Mouse (Mus musculus): ENCODE measurements around the gene Psmd13. TPM values are rescaled to one million over a fixed set of nuclear protein-coding genes. Genes with fewer than 3 reads are reported as not detected.

Psmd13 gene
- polyA plus RNA-seq, 1 experiment from 2014 or later: 136 TPM

DNA sequence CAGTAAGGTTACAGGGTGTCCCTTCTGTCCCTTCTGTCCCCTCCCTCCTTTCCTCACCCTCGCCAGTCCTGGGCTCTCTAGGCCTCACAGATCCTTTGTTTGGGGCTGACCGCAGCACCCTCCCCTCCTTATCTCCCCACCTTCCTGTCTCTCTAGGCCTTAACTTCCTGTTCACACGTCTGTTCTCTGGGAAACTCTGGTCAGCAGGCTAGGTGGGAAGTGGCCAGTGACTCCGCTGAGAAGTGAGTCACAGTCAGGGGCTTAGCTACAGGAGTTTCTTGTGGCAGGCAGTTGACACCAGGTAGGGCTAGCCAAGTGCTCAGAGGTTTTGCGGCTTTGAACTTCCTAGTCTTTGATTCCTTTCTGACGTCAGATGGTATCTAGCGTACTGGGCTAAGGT lies 65.2 kb downstream of the Psmd13 start:
- Histone ChIP-seq H3K36me3 (ENCODE audit: control insufficient read depth, insufficient read depth, low read length) (peaks cover 38% of the 10 kb centered on the region), H3K4me2 (replicated peaks; ENCODE audit: low read depth, low read length) (no peak overlapping the region), H3K27me3 (ENCODE audit: control insufficient read depth, insufficient read depth, low read length) (no peaks in the 10 kb centered on the region), H3K27ac (ENCODE audit: low read length) (no peak overlapping the region), H3K4me3 (ENCODE audit: low read depth, low read length) (no peak overlapping the region), H3K4me1 (ENCODE audit: control insufficient read depth, insufficient read depth, low read length) (peaks cover 26% of the 10 kb centered on the region; the same call in 1 of the 2 replicates), H3K9ac (replicated peaks; ENCODE audit: low read depth, low read length) (no peak overlapping the region), H3K9me3 (ENCODE audit: control insufficient read depth, low read depth, low read length) (no peaks in the 10 kb centered on the region)
- no peak for ATAC-seq (ENCODE audit: insufficient number of reproducible peaks, insufficient read depth, low FRiP score, low read depth)
- WGBS: 52% methylated on average over 7 of the region's 7 CpGs

DNA sequence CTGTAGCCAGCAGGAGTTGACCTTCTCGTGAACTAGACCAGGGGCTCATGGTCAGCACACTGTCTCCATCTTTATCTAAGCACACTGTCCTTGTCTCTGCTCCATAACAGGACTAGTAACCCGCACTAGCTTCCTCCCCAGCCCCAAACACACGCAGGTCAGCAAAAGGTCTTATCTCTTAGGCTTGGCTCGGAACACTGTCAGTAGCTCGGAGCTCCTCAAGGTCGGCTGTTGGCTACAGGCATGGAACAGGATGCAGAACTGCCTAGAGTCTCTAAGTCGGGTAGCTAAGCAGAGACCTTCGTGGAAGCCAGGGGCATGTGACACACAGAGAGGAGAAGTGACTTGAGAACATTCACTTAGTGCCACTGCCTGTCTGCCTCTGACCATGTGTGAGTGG lies 66.4 kb downstream of the Psmd13 start:
- Histone ChIP-seq H3K4me3 (ENCODE audit: low read depth, low read length) (no peak overlapping the region), H3K36me3 (ENCODE audit: control insufficient read depth, insufficient read depth, low read length) (peaks cover 38% of the 10 kb centered on the region), H3K4me1 (ENCODE audit: control insufficient read depth, insufficient read depth, low read length) (peaks cover 27% of the 10 kb centered on the region), H3K4me2 (replicated peaks; ENCODE audit: low read depth, low read length) (no peak overlapping the region), H3K9me3 (ENCODE audit: control insufficient read depth, low read depth, low read length) (no peaks in the 10 kb centered on the region), H3K9ac (replicated peaks; ENCODE audit: low read depth, low read length) (no peak overlapping the region), H3K27me3 (ENCODE audit: control insufficient read depth, insufficient read depth, low read length) (no peaks in the 10 kb centered on the region), H3K27ac (ENCODE audit: low read length) (no peak overlapping the region)
- 82% methylated on average over 8 of the region's 8 CpGs for WGBS
- ATAC-seq (ENCODE audit: insufficient number of reproducible peaks, insufficient read depth, low FRiP score, low read depth): no peak

Other genes starting within 250 kb of the Psmd13 start
- gene Olfr53, start 235.5 kb upstream of the Psmd13 start, polyA plus RNA-seq (2014; fragmentation: Nextera tagmentation; extraction: Ambion mirVana): not detected in 2 replicates
- not detected in 2 replicates for gene Olfr539, start 222.0 kb upstream of the Psmd13 start, polyA plus RNA-seq (2014; fragmentation: Nextera tagmentation; extraction: Ambion mirVana)
- not detected in 2 replicates for gene Olfr45, start 200.0 kb upstream of the Psmd13 start, polyA plus RNA-seq (2014; fragmentation: Nextera tagmentation; extraction: Ambion mirVana)
- gene Olfr541, start 184.7 kb upstream of the Psmd13 start, polyA plus RNA-seq (2014; fragmentation: Nextera tagmentation; extraction: Ambion mirVana): not detected in 2 replicates
- gene Cyp2e1, start 118.2 kb upstream of the Psmd13 start, polyA plus RNA-seq (2014; fragmentation: Nextera tagmentation; extraction: Ambion mirVana): not detected in 2 replicates
- 0.27 and 0.74 TPM in 2 replicates for gene Syce1, start 94.1 kb upstream of the Psmd13 start, polyA plus RNA-seq (2014; fragmentation: Nextera tagmentation; extraction: Ambion mirVana)
- gene Zfp941, start 59.8 kb upstream of the Psmd13 start, polyA plus RNA-seq (2014; fragmentation: Nextera tagmentation; extraction: Ambion mirVana): 2.7 and 3.0 TPM in 2 replicates
- 14.2 and 18.7 TPM in 2 replicates for gene Urah, start 47.0 kb upstream of the Psmd13 start, polyA plus RNA-seq (2014; fragmentation: Nextera tagmentation; extraction: Ambion mirVana)
- not detected in 2 replicates for gene Scgb1c1, start 36.4 kb upstream of the Psmd13 start, polyA plus RNA-seq (2014; fragmentation: Nextera tagmentation; extraction: Ambion mirVana)
- not detected in 2 replicates for gene Odf3, start 34.2 kb upstream of the Psmd13 start, polyA plus RNA-seq (2014; fragmentation: Nextera tagmentation; extraction: Ambion mirVana)
- gene Gm45785, start 25.6 kb upstream of the Psmd13 start, polyA plus RNA-seq (2014; fragmentation: Nextera tagmentation; extraction: Ambion mirVana): not detected in 2 replicates
- gene Ric8a, start 25.0 kb upstream of the Psmd13 start, polyA plus RNA-seq (2014; fragmentation: Nextera tagmentation; extraction: Ambion mirVana): 65.7 and 72.8 TPM in 2 replicates
- gene Bet1l, start 24.4 kb upstream of the Psmd13 start, polyA plus RNA-seq (2014; fragmentation: Nextera tagmentation; extraction: Ambion mirVana): 48.7 and 55.3 TPM in 2 replicates
- 21.8 and 23.5 TPM in 2 replicates for gene Sirt3, start 341 bp downstream of the Psmd13 start, polyA plus RNA-seq (2014; fragmentation: Nextera tagmentation; extraction: Ambion mirVana)
- gene Cox8b, start 18.5 kb downstream of the Psmd13 start, polyA plus RNA-seq (2014; fragmentation: Nextera tagmentation; extraction: Ambion mirVana): 0.87 TPM in 1 of 2 replicates, not detected in the other
- 1.2 and 2.2 TPM in 2 replicates for gene Nlrp6, start 38.9 kb downstream of the Psmd13 start, polyA plus RNA-seq (2014; fragmentation: Nextera tagmentation; extraction: Ambion mirVana)
- gene Pgghg, start 59.4 kb downstream of the Psmd13 start, polyA plus RNA-seq (2014; fragmentation: Nextera tagmentation; extraction: Ambion mirVana): 28.7 and 31.0 TPM in 2 replicates
- gene Ifitm5, start 68.3 kb downstream of the Psmd13 start, polyA plus RNA-seq (2014; fragmentation: Nextera tagmentation; extraction: Ambion mirVana): 2.0 and 2.6 TPM in 2 replicates
- gene Gm45717, start 74.0 kb downstream of the Psmd13 start, polyA plus RNA-seq (2014; fragmentation: Nextera tagmentation; extraction: Ambion mirVana): not detected in 2 replicates
- 1,395 and 1,501 TPM in 2 replicates for gene Ifitm2, start 74.0 kb downstream of the Psmd13 start, polyA plus RNA-seq (2014; fragmentation: Nextera tagmentation; extraction: Ambion mirVana)
- 241 and 289 TPM in 2 replicates for gene Ifitm1, start 85.3 kb downstream of the Psmd13 start, polyA plus RNA-seq (2014; fragmentation: Nextera tagmentation; extraction: Ambion mirVana)
- gene Ifitm3, start 128.8 kb downstream of the Psmd13 start, polyA plus RNA-seq (2014; fragmentation: Nextera tagmentation; extraction: Ambion mirVana): 347 and 377 TPM in 2 replicates
- gene Ifitm6, start 136.0 kb downstream of the Psmd13 start, polyA plus RNA-seq (2014; fragmentation: Nextera tagmentation; extraction: Ambion mirVana): 2.6 TPM in 1 of 2 replicates, not detected in the other
- not detected in 2 replicates for gene Gm17387, start 147.2 kb downstream of the Psmd13 start, polyA plus RNA-seq (2014; fragmentation: Nextera tagmentation; extraction: Ambion mirVana)
- gene B4galnt4, start 179.1 kb downstream of the Psmd13 start, polyA plus RNA-seq (2014; fragmentation: Nextera tagmentation; extraction: Ambion mirVana): 8.6 and 10.3 TPM in 2 replicates
- gene Pkp3, start 196.2 kb downstream of the Psmd13 start, polyA plus RNA-seq (2014; fragmentation: Nextera tagmentation; extraction: Ambion mirVana): 20.2 and 21.1 TPM in 2 replicates
- 7.1 and 7.4 TPM in 2 replicates for gene Sigirr, start 218.6 kb downstream of the Psmd13 start, polyA plus RNA-seq (2014; fragmentation: Nextera tagmentation; extraction: Ambion mirVana)
- 11.9 and 12.2 TPM in 2 replicates for gene Ano9, start 235.8 kb downstream of the Psmd13 start, polyA plus RNA-seq (2014; fragmentation: Nextera tagmentation; extraction: Ambion mirVana)
- 65.1 and 67.3 TPM in 2 replicates for gene Ptdss2, start 240.4 kb downstream of the Psmd13 start, polyA plus RNA-seq (2014; fragmentation: Nextera tagmentation; extraction: Ambion mirVana)